Mouse (Mus musculus): ENCODE measurements around the gene Prickle2. TPM values are rescaled to one million over a fixed set of nuclear protein-coding genes. Genes with fewer than 3 reads are reported as not detected.

Gene Prickle2
- polyA plus RNA-seq, 1 experiment from 2014 or later: 6.4 TPM

DNA sequence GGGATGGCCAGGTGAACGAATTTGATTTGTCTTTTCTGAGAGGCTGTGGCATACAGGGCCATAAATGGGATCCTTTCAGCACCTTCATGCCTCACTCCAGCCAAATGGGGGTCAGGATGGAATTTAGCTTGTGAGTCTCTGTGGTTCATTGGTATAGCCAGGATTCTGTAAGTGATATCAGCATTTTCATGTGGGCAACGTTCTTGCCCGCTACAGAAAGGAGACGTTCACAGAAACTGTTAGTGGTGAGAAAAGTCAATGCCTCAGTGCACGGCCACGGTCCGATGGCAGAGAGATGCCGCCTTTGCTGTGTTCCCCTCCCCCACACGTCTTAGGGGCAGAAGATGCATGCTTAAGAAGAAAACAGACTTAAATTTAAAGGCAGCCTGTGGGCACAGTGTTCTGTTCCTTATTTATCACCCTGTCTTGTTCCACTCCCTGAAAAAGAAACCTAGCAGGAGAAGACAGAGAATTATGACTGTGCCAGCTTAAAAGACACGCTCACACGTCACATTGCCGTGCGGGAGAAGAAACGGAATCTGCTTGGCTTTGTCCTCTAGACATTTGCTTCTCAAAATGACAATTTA lies 322.7 kb downstream of the Prickle2 start:
- Histone ChIP-seq H3K4me2 (no peak overlapping the region), H3K36me3 (ENCODE audit: control insufficient read depth, insufficient read depth, low read length) (no peaks in the 10 kb centered on the region), H3K27ac (ENCODE audit: low read depth, low read length) (no peak overlapping the region), H3K27me3 (ENCODE audit: control insufficient read depth, insufficient read depth, low read length) (no peaks in the 10 kb centered on the region), H3K9ac (ENCODE audit: low read depth, low read length) (no peak overlapping the region), H3K4me1 (ENCODE audit: control insufficient read depth, insufficient read depth, low read length) (no peaks in the 10 kb centered on the region; the same call in 1 of the 2 replicates), H3K9me3 (replicated peaks; ENCODE audit: control insufficient read depth, low read length) (no peaks in the 10 kb centered on the region), H3K4me3 (ENCODE audit: low read depth, low read length) (no peak overlapping the region)
- WGBS (ENCODE audit: insufficient replicate concordance): 77% methylated on average over 14 of the region's 14 CpGs
- no peak for ATAC-seq (replicated peaks; ENCODE audit: insufficient number of reproducible peaks, low FRiP score, low TSS enrichment)

GRCm38 (mm10) chr6:92381085-92381484 lies 324.9 kb downstream of the Prickle2 start:
- ATAC-seq (replicated peaks; ENCODE audit: insufficient number of reproducible peaks, low FRiP score, low TSS enrichment): no peak
- 74% methylated on average over 10 of the region's 10 CpGs for WGBS (ENCODE audit: insufficient replicate concordance)

GRCm38 (mm10) chr6:92374826-92375225 lies 331.1 kb downstream of the Prickle2 start:
- Histone ChIP-seq H3K9me3 (replicated peaks; ENCODE audit: control insufficient read depth, low read length) (no peaks in the 10 kb centered on the region), H3K9ac (ENCODE audit: low read depth, low read length) (no peak overlapping the region), H3K27ac (ENCODE audit: low read depth, low read length) (no peak overlapping the region), H3K4me1 (ENCODE audit: control insufficient read depth, insufficient read depth, low read length) (no peaks in the 10 kb centered on the region; the same call in 1 of the 2 replicates), H3K36me3 (ENCODE audit: control insufficient read depth, insufficient read depth, low read length) (no peaks in the 10 kb centered on the region), H3K27me3 (ENCODE audit: control insufficient read depth, insufficient read depth, low read length) (no peaks in the 10 kb centered on the region), H3K4me2 (no peak overlapping the region), H3K4me3 (ENCODE audit: low read depth, low read length) (no peak overlapping the region)
- no peak for ATAC-seq (replicated peaks; ENCODE audit: insufficient number of reproducible peaks, low FRiP score, low TSS enrichment)
- WGBS (ENCODE audit: insufficient replicate concordance): 70% methylated on average over 6 of the region's 6 CpGs

More at GRCm38 (mm10) chr6:92381085-92381484, 324.9 kb downstream of the Prickle2 start:
- H3K9me3 ChIP-seq (replicated peaks; ENCODE audit: control insufficient read depth, low read length): no peaks in the 10 kb centered on the region
- H3K9ac ChIP-seq (ENCODE audit: low read depth, low read length): no peak overlapping the region
- no peaks in the 10 kb centered on the region for H3K36me3 ChIP-seq (ENCODE audit: control insufficient read depth, insufficient read depth, low read length)
- no peak overlapping the region for H3K4me2 ChIP-seq
- H3K4me3 ChIP-seq (ENCODE audit: low read depth, low read length): no peak overlapping the region
- no peaks in the 10 kb centered on the region for H3K27me3 ChIP-seq (ENCODE audit: control insufficient read depth, insufficient read depth, low read length)
- no peaks in the 10 kb centered on the region; the same call in 1 of the 2 replicates for H3K4me1 ChIP-seq (ENCODE audit: control insufficient read depth, insufficient read depth, low read length)
- no peak overlapping the region for H3K27ac ChIP-seq (ENCODE audit: low read depth, low read length)

DNA sequence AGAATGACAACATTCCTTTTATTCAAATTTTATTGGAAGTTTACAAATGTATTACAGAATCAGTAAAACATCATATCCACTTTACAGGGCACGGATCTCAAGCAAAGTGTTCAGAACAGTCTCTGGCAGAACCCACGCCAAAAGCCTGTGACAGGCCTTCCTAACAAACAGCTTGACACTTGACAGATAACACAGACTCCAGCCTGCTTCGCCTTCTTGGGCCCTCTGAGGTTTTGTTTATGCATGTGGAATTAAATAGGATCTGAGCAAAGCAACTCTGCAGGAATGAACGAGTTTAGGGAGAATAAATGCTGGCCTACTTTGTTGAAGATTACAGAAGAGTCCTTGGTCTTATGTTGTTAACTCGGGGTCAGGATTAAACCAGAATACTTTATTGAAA lies 335.1 kb downstream of the Prickle2 start:
- Histone ChIP-seq H3K27ac (ENCODE audit: low read depth, low read length) (no peak overlapping the region), H3K4me2 (no peak overlapping the region), H3K36me3 (ENCODE audit: control insufficient read depth, insufficient read depth, low read length) (no peaks in the 10 kb centered on the region), H3K9me3 (replicated peaks; ENCODE audit: control insufficient read depth, low read length) (0 out of 2 replicates have a peak, but pooled peaks cover 4% of the 10 kb centered on the region), H3K4me1 (ENCODE audit: control insufficient read depth, insufficient read depth, low read length) (no peaks in the 10 kb centered on the region; the same call in 1 of the 2 replicates), H3K4me3 (ENCODE audit: low read depth, low read length) (no peak overlapping the region), H3K9ac (ENCODE audit: low read depth, low read length) (no peak overlapping the region), H3K27me3 (ENCODE audit: control insufficient read depth, insufficient read depth, low read length) (no peaks in the 10 kb centered on the region)
- 31% methylated on average over 5 of the region's 5 CpGs for WGBS (ENCODE audit: insufficient replicate concordance)
- ATAC-seq (replicated peaks; ENCODE audit: insufficient number of reproducible peaks, low FRiP score, low TSS enrichment): no peak

GRCm38 (mm10) chr6:92347278-92348028 lies 358.5 kb downstream of the Prickle2 start:
- ATAC-seq (replicated peaks; ENCODE audit: insufficient number of reproducible peaks, low FRiP score, low TSS enrichment): no peak
- Histone ChIP-seq H3K9ac (ENCODE audit: low read depth, low read length) (no peak overlapping the region), H3K4me1 (ENCODE audit: control insufficient read depth, insufficient read depth, low read length) (no peaks in the 10 kb centered on the region), H3K4me3 (ENCODE audit: low read depth, low read length) (no peak overlapping the region), H3K27me3 (ENCODE audit: control insufficient read depth, insufficient read depth, low read length) (no peaks in the 10 kb centered on the region), H3K9me3 (replicated peaks; ENCODE audit: control insufficient read depth, low read length) (no peaks in the 10 kb centered on the region), H3K36me3 (ENCODE audit: control insufficient read depth, insufficient read depth, low read length) (no peaks in the 10 kb centered on the region), H3K27ac (ENCODE audit: low read depth, low read length) (no peak overlapping the region), H3K4me2 (no peak overlapping the region)
- WGBS (ENCODE audit: insufficient replicate concordance): 78% methylated on average over 10 of the region's 10 CpGs

DNA sequence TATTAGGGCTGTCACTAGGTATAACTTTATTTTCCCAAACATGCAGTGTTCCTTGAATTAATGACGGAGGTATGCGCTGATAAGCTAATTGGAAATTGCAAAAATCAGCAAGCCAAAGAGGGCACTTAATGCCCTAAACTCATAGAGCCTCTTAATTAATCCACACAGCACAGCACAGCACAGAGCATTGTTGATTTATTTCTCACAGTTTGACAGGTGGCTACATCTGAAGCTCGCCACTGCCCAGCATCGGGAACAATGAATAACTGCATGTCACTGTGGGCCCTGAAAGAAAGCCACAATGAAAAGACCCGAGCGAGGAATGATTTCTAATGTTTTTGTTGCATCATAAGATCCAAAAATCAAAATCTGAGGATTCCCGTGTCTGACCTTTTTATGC lies 359.2 kb downstream of the Prickle2 start:
- Histone ChIP-seq H3K27me3 (ENCODE audit: control insufficient read depth, insufficient read depth, low read length) (no peaks in the 10 kb centered on the region), H3K4me3 (ENCODE audit: low read depth, low read length) (no peak overlapping the region), H3K4me2 (no peak overlapping the region), H3K27ac (ENCODE audit: low read depth, low read length) (no peak overlapping the region), H3K36me3 (ENCODE audit: control insufficient read depth, insufficient read depth, low read length) (no peaks in the 10 kb centered on the region), H3K4me1 (ENCODE audit: control insufficient read depth, insufficient read depth, low read length) (no peaks in the 10 kb centered on the region), H3K9me3 (replicated peaks; ENCODE audit: control insufficient read depth, low read length) (no peaks in the 10 kb centered on the region), H3K9ac (ENCODE audit: low read depth, low read length) (no peak overlapping the region)
- ATAC-seq (replicated peaks; ENCODE audit: insufficient number of reproducible peaks, low FRiP score, low TSS enrichment): no peak
- 77% methylated on average over 7 of the region's 7 CpGs for WGBS (ENCODE audit: insufficient replicate concordance)

DNA sequence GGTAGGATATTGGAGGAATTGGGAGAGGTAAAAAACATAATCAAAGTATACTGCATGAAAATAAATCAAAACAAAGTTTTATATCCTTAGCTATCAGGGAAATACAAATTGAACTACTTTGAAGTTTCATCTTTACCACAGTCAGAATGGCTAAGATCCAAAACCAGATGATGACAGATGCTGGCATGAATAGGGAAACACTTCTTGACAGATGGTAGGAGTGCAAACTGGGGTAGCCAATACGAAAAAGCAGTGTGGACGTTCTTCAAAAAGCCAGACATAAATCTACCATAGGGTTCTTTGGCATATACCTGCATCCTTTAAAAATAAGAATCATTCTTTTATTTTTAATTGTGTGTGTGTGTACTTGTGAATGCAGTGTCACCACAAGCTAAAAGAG lies 360.8 kb downstream of the Prickle2 start:
- no peak overlapping the region for H3K4me2 ChIP-seq
- ATAC-seq (replicated peaks; ENCODE audit: insufficient number of reproducible peaks, low FRiP score, low TSS enrichment): no peak
- no peaks in the 10 kb centered on the region for H3K9me3 ChIP-seq (replicated peaks; ENCODE audit: control insufficient read depth, low read length)
- WGBS (ENCODE audit: insufficient replicate concordance): 82% methylated on average over 2 of the region's 2 CpGs
- H3K4me3 ChIP-seq (ENCODE audit: low read depth, low read length): no peak overlapping the region
- no peaks in the 10 kb centered on the region for H3K4me1 ChIP-seq (ENCODE audit: control insufficient read depth, insufficient read depth, low read length)
- H3K9ac ChIP-seq (ENCODE audit: low read depth, low read length): no peak overlapping the region
- H3K27ac ChIP-seq (ENCODE audit: low read depth, low read length): no peak overlapping the region
- no peaks in the 10 kb centered on the region for H3K27me3 ChIP-seq (ENCODE audit: control insufficient read depth, insufficient read depth, low read length)
- H3K36me3 ChIP-seq (ENCODE audit: control insufficient read depth, insufficient read depth, low read length): no peaks in the 10 kb centered on the region

- no peak overlapping the region for H3K4me3 ChIP-seq (ENCODE audit: low read depth, low read length)
- no peaks in the 10 kb centered on the region for H3K27me3 ChIP-seq (ENCODE audit: control insufficient read depth, insufficient read depth, low read length)
- no peaks in the 10 kb centered on the region for H3K4me1 ChIP-seq (ENCODE audit: control insufficient read depth, insufficient read depth, low read length)
- H3K9me3 ChIP-seq (replicated peaks; ENCODE audit: control insufficient read depth, low read length): no peaks in the 10 kb centered on the region
- H3K4me2 ChIP-seq: no peak overlapping the region
- no peaks in the 10 kb centered on the region for H3K36me3 ChIP-seq (ENCODE audit: control insufficient read depth, insufficient read depth, low read length)
- 79% methylated on average over 3 of the region's 3 CpGs for WGBS (ENCODE audit: insufficient replicate concordance)
- no peak overlapping the region for H3K9ac ChIP-seq (ENCODE audit: low read depth, low read length)
- ATAC-seq (replicated peaks; ENCODE audit: insufficient number of reproducible peaks, low FRiP score, low TSS enrichment): no peak
- H3K27ac ChIP-seq (ENCODE audit: low read depth, low read length): no peak overlapping the region
Observed at GRCm38 (mm10) chr6:92344588-92344987, 361.4 kb downstream of the Prickle2 start.

All from heart, embryonic 11.5 days (tissue).